Mouse (Mus musculus): ENCODE measurements around the gene Hlcs.

The Hlcs gene

GRCm38 (mm10) chr16:94313229-94314030 lies at the start of gene Hlcs:
Gene Hlcs, minus strand, starts transcription at chr16:94313571.
- DNase-seq = peak; percentile 100

GRCm38 (mm10) chr16:94362174-94362873 lies 49.0 kb upstream of the Hlcs start:
- DNase-seq = peak; percentile 97

- no peak for DNase-seq
Measured at GRCm38 (mm10) chr16:94360578-94361350, 47.4 kb upstream of the Hlcs start.

GRCm38 (mm10) chr16:94358091-94358490 lies 44.7 kb upstream of the Hlcs start:
- peak; percentile 19 for DNase-seq

- peak; percentile 73 for DNase-seq
Measured at GRCm38 (mm10) chr16:94356776-94357494, 43.6 kb upstream of the Hlcs start.

GRCm38 (mm10) chr16:94356046-94356445 lies 42.7 kb upstream of the Hlcs start:
- DNase-seq = peak; percentile 51

GRCm38 (mm10) chr16:94354450-94354849 lies 41.1 kb upstream of the Hlcs start:
- peak; percentile 90 for DNase-seq

GRCm38 (mm10) chr16:94350287-94350677 lies 36.9 kb upstream of the Hlcs start:
- DNase-seq = peak; percentile 66

- DNase-seq = peak; percentile 76
Measured at GRCm38 (mm10) chr16:94349588-94350286, 36.4 kb upstream of the Hlcs start.

GRCm38 (mm10) chr16:94348779-94349178 lies 35.4 kb upstream of the Hlcs start:
- peak; percentile 81 for DNase-seq

- DNase-seq = peak; percentile 82
Measured at GRCm38 (mm10) chr16:94347080-94347731, 33.8 kb upstream of the Hlcs start.

GRCm38 (mm10) chr16:94345733-94346132 lies 32.4 kb upstream of the Hlcs start:
- DNase-seq = peak; percentile 27

- peak; percentile 64 for DNase-seq
Measured at GRCm38 (mm10) chr16:94339164-94340160, 26.1 kb upstream of the Hlcs start.

GRCm38 (mm10) chr16:94335656-94336055 lies 22.3 kb upstream of the Hlcs start:
- DNase-seq = no peak

GRCm38 (mm10) chr16:94331886-94332252 lies 18.5 kb upstream of the Hlcs start:
- peak; percentile 92 for DNase-seq

- DNase-seq = no peak
Measured at GRCm38 (mm10) chr16:94331233-94331885, 18.0 kb upstream of the Hlcs start.

- peak; percentile 88 for DNase-seq
Measured at GRCm38 (mm10) chr16:94330429-94330828, 17.1 kb upstream of the Hlcs start.

GRCm38 (mm10) chr16:94328881-94329867 lies 15.8 kb upstream of the Hlcs start:
- DNase-seq = no peak

All from heart, adult 11 months (tissue).